Mouse (Mus musculus): ENCODE measurements around the gene Zfp92.

DNA sequence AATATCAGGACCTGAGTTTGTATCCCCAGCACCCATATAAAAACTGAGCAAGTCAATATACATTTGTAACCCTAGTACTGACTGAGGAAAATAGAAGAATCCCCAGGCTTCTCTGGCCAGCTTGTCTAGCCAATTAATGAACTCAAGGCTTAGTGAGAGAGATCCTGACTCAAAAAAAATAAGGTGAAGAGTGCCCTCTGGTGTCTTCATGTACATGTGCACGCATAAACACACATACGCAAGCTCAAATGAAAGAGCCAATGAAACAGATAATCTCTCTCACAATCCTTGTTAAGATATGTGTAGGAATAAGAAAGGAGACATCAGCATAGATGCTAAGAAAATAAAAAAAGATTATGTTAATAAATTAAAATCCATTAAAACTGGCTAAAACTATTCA lies 19.1 kb downstream of the Zfp92 start:
- TF ChIP-seq POLR2A (IDR thresholded peaks at IDR 0.05; ENCODE audit: borderline replicate concordance, extremely low read depth, low read depth, low read length) (no peak), CTCF (IDR thresholded peaks at IDR 0.05; ENCODE audit: insufficient read depth, low read length) (no peak)

All from lung, adult 2 months (tissue).